Mouse (Mus musculus): ENCODE measurements at regions not wholly inside any gene's neighbourhood (a gene's known extent, or its start where the extent isn't known, plus 50 kb on each side); places are given as distances from the start of the nearest gene placed in this dataset.

DNA sequence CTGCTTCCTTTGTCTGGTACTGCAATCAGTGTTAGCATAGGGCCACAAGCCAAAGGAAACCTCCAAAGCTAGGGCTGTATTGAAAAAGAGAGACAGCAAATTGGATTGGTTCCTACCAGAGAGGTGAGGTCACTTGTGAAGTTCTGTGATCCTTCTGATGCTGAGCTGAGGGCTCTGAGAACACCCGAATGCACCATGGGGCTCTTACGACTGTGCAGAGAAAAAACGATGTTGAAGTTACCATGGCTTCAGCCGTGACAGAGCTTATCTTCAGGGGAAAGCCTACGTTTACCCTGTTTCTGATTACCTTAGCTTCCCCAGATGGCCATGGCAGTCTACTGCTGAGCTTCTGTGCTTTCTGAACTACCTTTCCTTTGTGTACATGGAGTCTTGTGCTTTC, 53.9 kb upstream of the Fmo9 start:
- no peak for DNase-seq (ENCODE audit: low read depth, low spot score)

DNA sequence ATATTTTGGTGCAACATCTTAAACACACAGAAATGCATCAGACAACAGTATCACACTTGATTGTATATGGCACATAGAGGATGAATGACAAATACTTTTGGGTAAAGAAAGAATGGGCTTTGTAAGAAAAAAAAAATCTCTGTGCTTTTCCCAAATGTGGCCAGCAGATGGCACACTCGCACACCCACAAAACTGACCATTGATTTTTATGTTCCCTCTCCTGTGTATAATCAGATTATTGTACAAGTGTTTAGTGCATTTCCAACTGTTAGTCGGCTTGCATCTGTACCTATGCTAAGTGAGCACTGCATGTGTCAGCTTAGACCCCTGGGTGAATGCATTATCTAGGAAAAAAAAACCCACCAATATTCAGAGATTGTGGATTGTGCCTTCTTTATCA, 56.4 kb upstream of the Fmo9 start:
- DNase-seq (ENCODE audit: low read depth, low spot score), result peak; percentile 13

DNA sequence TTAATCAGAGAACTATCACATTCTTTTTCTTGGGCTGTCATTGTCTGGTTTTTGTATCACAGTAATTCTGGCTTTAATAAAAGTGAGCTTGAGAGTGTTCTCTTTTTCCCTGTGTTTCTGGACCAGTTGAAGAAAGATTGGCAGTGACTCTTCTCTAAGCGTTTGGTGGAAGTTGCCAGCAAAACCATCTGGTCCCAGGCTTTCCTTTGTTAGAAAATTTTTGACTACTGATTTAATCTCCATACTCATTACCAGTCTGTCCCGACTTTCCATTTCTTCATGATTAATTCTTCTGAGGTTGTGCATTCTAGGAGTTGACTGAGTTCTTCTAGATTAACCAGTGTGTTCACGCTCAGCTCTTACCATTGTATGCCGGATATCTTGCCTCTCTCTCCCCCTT, 68.6 kb upstream of the Fmo9 start:
- no peak for DNase-seq (ENCODE audit: low read depth, low spot score)

DNA sequence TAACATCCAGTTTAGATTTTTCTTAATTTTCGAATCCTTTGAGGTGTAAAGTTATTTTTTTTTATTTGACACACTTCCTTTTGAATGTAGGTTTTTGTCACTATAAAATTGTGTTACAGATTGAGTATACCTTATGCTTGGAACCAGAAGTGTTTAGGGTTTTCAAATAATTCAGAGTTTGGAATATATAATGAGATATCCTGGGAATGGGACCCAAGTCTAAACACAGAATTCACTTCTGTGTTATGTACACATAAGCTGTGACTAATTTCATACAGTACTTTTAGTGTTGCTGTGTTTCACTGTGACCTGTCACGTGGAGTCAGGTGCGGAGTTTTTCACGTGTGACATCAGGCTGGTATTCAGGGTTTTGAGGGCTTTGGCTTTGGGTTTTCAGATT, 69.1 kb upstream of the Fmo9 start:
- DNase-seq (ENCODE audit: low read depth, low spot score), result no peak

DNA sequence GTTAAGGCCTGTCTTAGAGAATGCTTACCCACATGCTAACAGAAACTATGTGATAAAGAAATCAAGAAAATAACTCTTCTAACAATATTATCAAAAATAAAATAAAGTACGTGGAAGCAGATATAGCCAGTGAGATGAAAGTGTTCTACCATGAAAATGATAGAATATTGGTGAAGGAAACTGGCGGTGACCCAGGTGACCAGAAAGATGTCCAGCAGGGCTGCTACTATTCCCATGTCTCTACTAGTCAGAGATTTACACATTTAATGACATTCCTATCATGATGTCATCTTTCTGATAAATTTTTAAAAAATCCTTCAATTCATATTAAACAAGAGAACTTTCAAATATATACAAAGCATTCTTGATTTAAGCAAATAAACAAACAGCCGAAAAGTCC, 69.8 kb upstream of the Fmo9 start:
- DNase-seq (ENCODE audit: low read depth, low spot score), result no peak

DNA sequence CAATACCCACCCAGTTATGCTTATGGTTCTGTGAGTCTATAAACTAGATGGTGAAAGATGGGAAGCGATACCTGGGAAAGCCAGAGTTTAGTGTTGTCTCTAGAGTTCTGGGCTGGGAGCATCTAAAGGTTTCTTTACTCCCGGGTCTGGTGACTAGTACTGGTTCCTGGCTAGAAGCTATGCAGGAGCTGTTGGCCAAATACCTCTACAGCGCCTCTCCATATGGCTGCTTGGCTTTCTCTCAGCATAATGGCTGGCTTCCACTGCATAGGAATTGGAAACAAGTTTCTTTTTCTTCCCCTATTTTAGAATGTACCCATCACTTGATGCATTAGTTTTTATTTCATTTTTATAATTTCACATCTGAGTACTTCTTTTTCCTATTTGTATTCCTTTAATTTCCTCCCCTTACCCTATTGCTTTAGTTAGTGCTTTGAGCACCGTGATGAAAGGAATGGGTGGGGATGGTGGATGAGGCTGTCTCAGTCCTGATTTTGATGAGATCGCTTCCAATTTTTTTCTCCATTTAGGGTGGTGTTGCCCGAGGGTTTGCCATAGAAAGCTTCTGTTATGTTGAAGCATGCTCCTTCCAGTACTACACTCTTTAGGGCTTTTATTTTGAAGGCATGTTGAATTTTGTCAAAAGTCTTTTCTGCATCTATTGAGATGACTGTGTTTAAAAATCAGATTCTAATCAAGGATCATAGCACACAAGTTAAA, 71.5 kb upstream of the Fmo9 start:
- DNase-seq (ENCODE audit: low read depth, low spot score), result no peak

DNA sequence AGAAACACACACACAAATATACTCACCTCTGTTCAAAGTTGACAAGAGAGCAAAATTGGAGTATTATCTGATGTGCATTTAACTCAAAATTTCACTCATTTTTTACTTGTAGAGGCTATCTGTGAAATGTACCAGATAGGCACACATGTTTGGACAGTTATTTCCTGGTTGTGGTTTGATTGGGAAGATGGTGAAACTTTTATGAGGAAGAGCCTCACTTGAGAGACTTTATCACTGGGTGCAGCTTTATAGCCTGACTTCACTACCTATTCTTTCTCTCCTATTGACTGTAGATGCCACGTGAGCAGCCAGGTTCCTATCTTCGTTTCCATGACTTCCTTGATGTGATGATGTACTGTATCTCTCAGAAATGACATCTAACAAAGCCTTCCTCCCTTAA, 77.3 kb upstream of the Fmo9 start:
- DNase-seq (ENCODE audit: low read depth, low spot score), result no peak

DNA sequence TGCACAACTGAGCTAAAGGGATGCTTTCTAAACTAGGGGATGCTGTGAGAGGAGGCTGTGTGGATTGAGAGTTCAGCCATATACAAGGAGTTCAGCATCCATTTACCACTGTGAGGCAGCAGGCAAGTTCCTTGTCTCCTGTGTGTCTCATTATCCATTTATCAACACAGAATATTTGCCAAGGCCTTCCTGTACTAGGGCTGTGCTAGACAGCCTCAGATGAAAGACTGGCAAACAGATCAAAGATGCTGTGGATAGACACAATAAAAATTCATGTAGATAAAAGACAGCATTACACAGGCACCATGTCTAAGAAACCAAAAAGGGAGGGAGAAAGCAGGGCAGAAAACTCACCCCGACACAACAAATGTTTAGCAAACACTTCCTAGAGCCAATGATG, 91.5 kb upstream of the Fmo9 start:
- DNase-seq (ENCODE audit: low read depth, low spot score), result no peak

DNA sequence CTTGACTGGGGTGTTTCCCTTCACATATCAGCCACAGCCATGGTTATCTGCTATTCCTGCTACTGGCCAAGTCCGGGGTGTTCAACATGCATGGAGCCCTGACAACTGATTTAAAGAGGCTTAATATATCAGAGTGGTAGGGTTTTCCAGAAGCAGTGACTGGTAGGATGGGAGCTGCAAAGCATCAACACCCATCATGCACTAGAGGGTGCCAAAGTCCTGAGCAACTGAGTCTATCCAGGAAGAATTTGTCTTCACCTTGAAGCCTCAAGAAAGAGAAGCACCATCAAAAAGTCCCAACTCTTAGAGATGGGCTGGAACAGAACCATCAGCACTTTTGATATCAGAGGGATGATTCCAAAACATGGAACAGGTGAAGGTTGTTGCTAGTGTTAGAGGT, 100.5 kb upstream of the Fmo9 start:
- no peak for DNase-seq (ENCODE audit: low read depth, low spot score)

DNA sequence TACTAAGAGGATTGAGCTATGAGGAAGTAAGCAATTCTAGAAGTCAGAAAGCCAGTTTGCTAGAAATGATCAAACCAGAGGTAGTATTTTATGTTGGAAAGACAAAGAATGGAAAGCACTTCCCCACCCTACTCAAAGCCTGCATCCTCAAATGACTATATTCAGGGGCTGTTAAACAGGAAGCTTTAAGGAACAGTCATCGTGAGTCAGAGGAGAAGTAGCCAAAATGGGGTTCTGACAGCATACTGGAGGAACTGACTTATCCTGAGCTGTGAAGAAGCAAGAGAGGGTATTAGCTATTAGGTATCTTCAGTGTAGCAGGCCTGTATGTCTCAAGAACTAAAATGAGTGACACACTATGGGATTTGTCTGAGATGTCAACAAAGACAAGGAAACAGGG, 106.3 kb upstream of the Fmo9 start:
- no peak for DNase-seq (ENCODE audit: low read depth, low spot score)

DNA sequence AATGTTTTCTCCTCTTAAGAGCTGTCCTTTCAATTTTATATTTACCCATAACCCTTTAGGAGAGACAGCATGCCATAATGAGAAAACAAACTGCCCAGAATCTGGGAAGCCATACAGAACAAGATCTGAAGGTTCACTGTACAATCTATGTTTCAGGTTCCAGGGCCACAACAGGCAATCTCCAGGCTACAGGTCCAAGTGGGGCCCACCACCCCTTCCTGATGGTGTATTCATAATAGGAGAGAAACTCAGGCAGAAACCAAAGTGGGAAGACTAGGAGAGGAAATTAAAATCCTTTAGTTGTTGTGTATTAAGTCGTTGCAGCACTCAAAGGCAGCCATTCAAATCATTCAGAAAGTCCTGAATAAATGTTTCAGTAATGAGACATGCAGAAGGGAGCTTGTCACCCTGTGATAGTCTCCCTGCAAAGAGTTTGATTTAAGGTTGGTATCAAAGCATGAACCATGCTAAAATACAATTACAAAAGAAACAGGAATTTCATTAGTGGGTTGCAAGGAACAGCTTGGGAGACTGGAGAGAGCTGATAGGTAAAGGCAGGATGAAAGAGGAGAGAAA, 107.3 kb upstream of the Fmo9 start:
- no peak for DNase-seq (ENCODE audit: low read depth, low spot score)

DNA sequence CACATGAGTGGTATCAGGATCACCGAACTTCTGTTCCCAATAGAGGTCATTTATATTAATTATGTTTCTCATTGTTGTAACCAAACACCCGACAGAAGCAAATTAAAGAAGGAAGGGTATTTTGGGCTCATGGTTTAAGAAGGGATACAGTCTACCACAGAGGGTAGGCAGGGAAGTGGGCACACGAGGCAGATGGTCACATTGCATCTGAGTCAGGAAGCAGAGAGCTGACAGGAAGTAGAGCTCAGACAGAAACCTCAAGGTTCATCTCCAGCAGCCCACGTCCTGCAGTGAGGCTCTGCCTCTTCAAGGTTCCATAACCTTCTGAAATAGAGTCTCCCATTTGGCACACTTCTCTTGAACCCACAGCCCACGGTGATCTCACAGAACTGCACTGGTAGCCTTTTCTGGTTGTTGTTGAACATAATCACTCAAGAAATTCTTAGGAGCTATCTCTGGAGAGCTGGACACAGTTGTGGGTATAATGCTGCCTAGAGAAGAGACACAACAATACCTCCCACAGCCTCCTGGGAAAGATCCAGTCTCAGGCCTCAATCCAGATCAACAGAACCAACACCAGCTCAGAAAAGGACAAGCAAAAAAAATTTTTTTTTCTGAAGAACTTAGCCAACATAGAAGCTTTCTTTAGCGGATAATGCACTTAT, 111.5 kb upstream of the Fmo9 start:
- no peak for DNase-seq (ENCODE audit: low read depth, low spot score)

DNA sequence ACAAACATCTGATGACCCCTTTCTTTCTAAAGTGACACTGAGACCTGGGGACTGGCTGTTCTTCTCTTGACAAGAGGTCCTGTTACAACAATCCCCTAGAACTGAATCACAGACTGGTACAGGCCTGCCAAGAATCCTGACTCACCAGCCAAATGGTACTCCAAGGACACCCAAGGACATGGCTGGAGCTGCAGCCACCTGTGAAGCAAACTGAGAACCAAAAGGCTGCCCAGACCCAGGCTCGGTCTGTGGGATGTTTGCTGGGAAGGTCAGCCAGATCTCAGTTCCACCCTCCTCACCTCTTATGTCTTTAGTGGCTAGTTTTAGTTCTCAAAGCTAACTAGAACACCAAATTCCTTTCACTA, 112.1 kb upstream of the Fmo9 start:
- no peak for DNase-seq (ENCODE audit: low read depth, low spot score)

DNA sequence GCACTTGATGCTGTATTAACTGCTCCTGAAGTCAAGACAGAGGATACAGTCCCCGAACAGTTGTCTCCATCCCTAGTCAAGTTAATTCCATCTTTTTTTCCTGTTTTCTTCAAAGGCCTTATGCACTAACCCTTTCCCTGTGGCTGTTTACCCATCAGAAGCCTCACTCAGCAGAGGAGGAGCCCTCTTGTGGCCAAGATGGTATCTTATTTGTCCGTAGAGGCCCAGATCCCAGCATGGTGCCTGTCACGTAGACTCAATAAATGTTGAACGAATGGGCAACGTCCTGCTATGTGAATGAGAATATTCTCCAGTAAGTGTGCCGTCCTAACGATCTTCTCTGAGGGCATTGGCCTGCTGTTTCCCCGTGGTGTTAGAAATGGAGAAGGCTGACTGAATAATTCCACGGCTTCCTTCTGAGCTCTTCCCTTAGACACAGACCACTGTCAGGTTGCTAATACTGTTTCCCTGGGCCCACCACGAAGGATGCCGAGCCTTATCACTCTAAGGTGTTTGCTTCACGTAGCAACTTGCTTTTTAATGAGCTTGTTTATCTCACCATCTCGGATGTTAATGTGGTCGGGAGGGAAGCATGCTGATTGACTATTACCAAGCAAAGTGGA, 113.1 kb upstream of the Fmo9 start:
- DNase-seq (ENCODE audit: low read depth, low spot score), result no peak

DNA sequence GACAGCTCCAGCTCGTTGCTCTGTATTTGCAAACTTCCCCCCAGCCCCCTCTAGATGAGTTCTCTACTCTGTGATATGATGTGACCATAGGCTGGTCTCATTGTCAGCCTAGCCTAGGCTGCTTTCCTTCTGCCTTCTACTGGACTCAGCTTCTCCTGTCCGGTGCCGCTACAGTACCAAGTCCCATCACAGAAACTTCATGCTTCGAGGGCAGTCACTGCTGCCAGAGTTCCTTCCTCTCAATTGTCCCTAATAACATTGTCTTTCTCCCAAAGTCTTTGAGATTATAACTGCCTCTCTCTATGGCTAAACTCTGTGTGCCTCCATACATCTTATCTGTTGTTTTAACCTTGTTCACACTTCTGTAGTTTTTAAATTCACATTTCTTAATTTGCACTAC, 114.0 kb upstream of the Fmo9 start:
- no peak for DNase-seq (ENCODE audit: low read depth, low spot score)

DNA sequence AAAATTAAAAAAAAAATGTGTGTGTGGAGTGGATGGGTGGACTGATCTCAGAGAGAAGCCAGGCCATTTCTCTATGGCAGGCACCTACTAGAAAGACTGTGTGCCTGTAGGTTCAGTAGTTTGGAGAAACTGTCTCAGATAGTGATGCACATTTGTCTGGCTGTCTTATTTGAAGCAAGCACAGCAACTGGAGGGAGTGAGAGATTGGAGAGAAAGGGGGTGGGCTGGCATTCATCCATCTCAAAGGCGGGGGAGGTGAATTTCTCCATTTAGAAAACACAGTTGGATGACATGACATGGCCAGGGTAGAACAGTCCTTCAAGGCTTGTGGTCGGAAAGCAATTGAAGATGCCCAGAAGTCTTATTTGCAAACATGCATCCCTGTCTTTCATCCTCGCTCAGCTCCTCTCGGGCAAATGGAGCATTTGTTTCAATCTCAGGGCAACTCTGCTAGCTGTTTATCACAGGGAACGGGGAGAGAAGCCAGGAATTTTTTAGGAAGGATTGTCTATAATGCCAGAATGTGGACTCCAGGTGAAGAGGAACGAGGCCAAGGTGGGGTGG, 114.8 kb upstream of the Fmo9 start:
- DNase-seq (ENCODE audit: low read depth, low spot score), result no peak

DNA sequence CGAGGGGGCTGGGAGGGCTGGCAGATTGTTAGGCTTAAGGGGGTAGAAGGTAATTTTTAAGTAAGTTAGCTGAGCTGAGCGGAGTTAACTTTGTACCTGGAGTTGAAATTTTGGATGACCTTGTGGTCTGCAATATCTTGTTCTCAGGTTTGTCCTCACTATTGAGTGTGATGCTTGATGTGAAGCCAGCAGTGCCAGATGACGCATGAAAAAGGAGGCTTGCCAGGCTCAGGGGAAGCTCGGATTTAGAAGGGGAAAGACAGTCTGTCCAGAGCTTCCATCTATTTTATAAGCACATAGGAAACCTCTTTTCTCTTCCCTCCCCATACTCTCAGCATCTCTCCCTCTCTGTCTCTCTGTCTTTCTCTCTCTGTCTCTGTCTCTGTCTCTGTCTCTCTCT, 115.3 kb upstream of the Fmo9 start:
- DNase-seq (ENCODE audit: low read depth, low spot score), result no peak

DNA sequence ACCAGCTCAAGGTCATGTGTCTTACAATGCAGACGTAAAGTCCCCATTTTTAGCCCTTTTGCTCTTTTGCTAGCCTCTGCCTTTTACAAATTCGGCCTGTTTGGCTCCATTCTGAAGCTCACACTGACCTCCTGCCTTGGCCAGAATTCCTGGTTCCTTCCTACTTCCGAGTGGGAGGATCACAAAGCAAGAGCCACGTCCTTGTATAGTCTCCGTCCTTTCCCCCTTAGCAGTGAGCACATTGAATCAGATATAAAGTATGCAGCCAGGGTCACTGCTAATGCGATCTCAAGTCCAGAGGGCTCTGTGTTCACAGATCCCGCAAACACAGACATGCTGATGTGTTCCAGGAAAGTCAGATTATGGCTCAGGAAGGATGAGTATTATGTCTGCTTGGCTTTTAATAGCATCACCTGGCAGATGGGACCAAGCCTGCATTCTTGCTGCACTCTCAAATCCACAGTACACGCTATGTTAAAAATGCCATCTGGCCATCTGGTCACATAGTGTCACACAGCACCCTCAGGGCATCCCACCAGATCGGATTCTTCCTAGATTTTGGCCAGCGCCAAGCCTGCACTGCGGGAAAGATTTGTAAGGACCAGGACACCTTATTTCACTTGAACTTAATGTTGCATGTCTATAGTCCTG, 119.4 kb upstream of the Fmo9 start:
- DNase-seq (ENCODE audit: low read depth, low spot score), result peak; percentile 54

DNA sequence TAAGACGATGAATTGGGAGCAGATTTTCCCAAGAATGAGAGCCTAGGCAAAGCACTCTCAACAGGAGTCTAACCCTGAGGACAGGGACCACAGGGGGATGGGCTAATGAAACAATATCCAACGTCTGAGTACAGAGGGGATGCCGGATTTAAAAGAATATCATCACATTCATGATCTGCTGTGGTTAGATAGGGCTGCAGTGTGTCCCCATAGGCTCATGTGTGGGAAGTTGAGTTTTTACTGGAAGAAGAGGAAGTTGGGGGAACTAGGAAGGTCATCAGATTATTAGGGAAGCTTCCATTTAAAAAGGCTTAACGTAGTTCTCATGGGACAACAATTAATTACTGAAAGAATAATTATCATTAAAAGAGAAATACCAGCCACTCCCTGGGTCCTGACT, 120.3 kb upstream of the Fmo9 start:
- no peak for DNase-seq (ENCODE audit: low read depth, low spot score)

DNA sequence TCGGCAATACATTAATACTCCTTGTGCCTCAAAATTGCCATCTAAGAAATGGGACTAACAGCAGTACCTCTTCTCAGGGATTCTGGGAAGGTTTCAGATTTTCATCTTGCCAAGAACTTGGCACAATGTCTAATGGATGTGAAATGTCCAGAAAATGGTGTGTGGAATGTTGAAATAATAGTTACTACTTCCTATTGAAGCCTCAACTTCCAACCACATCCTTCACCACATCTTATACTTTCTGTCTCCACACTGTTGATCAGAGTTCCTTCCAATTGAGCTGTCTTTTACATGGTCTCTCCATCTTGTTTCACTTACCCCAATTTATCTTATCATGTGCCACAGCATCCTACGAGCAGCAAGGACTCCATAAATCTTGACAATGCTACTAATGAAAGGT, 122.3 kb upstream of the Fmo9 start:
- DNase-seq (ENCODE audit: low read depth, low spot score), result no peak

DNA sequence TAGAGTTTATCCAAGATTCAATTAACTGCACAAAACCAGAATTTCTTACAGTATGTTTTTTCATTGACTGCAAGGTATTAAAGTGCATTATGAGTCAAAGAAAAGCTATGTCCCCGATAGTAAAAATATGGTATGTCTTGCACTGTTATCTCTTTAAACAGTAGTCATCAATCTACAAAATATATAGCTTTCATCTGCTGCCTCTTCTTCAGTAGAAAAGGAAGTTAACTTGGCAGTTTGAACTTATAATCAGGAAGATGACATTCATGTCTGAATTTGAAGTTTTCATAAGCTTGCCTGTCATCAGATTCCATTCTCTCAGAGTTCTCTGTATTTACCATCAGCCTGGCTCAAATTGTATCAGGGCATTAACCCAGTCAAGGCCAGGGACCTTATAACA, 122.7 kb upstream of the Fmo9 start:
- DNase-seq (ENCODE audit: low read depth, low spot score), result no peak

Data from retina, adult 2 months (tissue).